Mouse (Mus musculus): ENCODE measurements around the gene Pdf.
A peak's percentile ranks its signal among the peaks of the same experiment; 100 is the strongest.
"Not testable (repeated sequence)": the region's sequence is repeated elsewhere in the genome, so short reads cannot be mapped to it uniquely, and the experiment has no call there.

The Pdf gene

GRCm38 (mm10) chr8:107035641-107036040 lies 12.8 kb downstream of the Pdf start:
- no peak for DNase-seq

- DNase-seq, result not testable (repeated sequence)
Observed at GRCm38 (mm10) chr8:107033609-107034008, 14.8 kb downstream of the Pdf start.

GRCm38 (mm10) chr8:107031577-107032090 lies 16.8 kb downstream of the Pdf start:
- DNase-seq, result no peak

- peak; percentile 97 for DNase-seq
Observed at GRCm38 (mm10) chr8:107030650-107031576, 17.5 kb downstream of the Pdf start, which contains the start of gene Vps4a. TSS of gene Vps4a (plus strand) at chr8:107031222.

GRCm38 (mm10) chr8:107030058-107030457 lies 18.4 kb downstream of the Pdf start:
- no peak for DNase-seq

- no peak for DNase-seq
Observed at GRCm38 (mm10) chr8:107029310-107029709, 19.1 kb downstream of the Pdf start.

- no peak for DNase-seq
Observed at GRCm38 (mm10) chr8:107023479-107023878, 24.9 kb downstream of the Pdf start.

- no peak for DNase-seq
Observed at GRCm38 (mm10) chr8:107014915-107015314, 33.5 kb downstream of the Pdf start.

- no peak for DNase-seq
Observed at GRCm38 (mm10) chr8:107012666-107013065, 35.7 kb downstream of the Pdf start.

- DNase-seq, result no peak
Observed at GRCm38 (mm10) chr8:107007795-107008194, 40.6 kb downstream of the Pdf start.

- peak; percentile 95 for DNase-seq
Observed at GRCm38 (mm10) chr8:107002532-107002931, 45.9 kb downstream of the Pdf start.

- peak; percentile 61 for DNase-seq
Observed at GRCm38 (mm10) chr8:106999068-106999467, 49.3 kb downstream of the Pdf start.

- DNase-seq, result no peak
Observed at GRCm38 (mm10) chr8:106997416-106997815, 51.0 kb downstream of the Pdf start.

GRCm38 (mm10) chr8:106996339-106996738 lies 52.1 kb downstream of the Pdf start:
- not testable (repeated sequence) for DNase-seq

Data from lung, postnatal 14 days (tissue).